Mouse (Mus musculus) gastrocnemius, adult 8-10 months (tissue): ENCODE data around the gene Kcna2. TPM values are rescaled to one million over a fixed set of nuclear protein-coding genes. Genes with fewer than 3 reads are reported as not detected.

Experiments
- DNase-seq, 2 experiments: peaks; one replicate each; pipeline ENCODE4 v3.0.0; 2022; ENCODE audit warnings: low spot score in 2 of 2
- total RNA-seq, 4 experiments: library from RNA; stranded (reverse); gene quantifications; 2 replicates each; pipeline ENCODE4 v1.2.4; 2022

The Kcna2 gene
- total RNA-seq: 1 to 10 TPM in 2 of 4 experiments, under 1 TPM in 2; 0.82 to 1.5 (median 1.1) TPM

GRCm38 (mm10) chr3:107100811-107101455 lies at the start of gene Kcna2:
Kcna2 (plus strand) TSS chr3:107101146.
- DNase-seq: no peak

GRCm38 (mm10) chr3:107061468-107061867 lies 39.5 kb upstream of the Kcna2 start:
- no peak for DNase-seq

GRCm38 (mm10) chr3:107062771-107063170 lies 38.2 kb upstream of the Kcna2 start:
- no peak for DNase-seq

GRCm38 (mm10) chr3:107065510-107066095 lies 35.3 kb upstream of the Kcna2 start:
- DNase-seq: no peak

GRCm38 (mm10) chr3:107066165-107066850 lies 34.6 kb upstream of the Kcna2 start:
- DNase-seq: no peak

- DNase-seq: no peak
Measured at GRCm38 (mm10) chr3:107067245-107067644, 33.7 kb upstream of the Kcna2 start.

GRCm38 (mm10) chr3:107073863-107074262 lies 27.1 kb upstream of the Kcna2 start:
- no peak for DNase-seq

GRCm38 (mm10) chr3:107075705-107076104 lies 25.2 kb upstream of the Kcna2 start:
- DNase-seq: no peak

GRCm38 (mm10) chr3:107076658-107077057 lies 24.3 kb upstream of the Kcna2 start:
- no peak for DNase-seq

- no peak for DNase-seq
Measured at GRCm38 (mm10) chr3:107077101-107077500, 23.8 kb upstream of the Kcna2 start.

GRCm38 (mm10) chr3:107080803-107081202 lies 20.1 kb upstream of the Kcna2 start:
- DNase-seq: no peak

GRCm38 (mm10) chr3:107081227-107081626 lies 19.7 kb upstream of the Kcna2 start:
- no peak for DNase-seq

GRCm38 (mm10) chr3:107084586-107084985 lies 16.4 kb upstream of the Kcna2 start:
- DNase-seq: no peak

GRCm38 (mm10) chr3:107087410-107087809 lies 13.5 kb upstream of the Kcna2 start:
- DNase-seq: no peak

GRCm38 (mm10) chr3:107088820-107089219 lies 12.1 kb upstream of the Kcna2 start:
- no peak for DNase-seq

GRCm38 (mm10) chr3:107089475-107089874 lies 11.5 kb upstream of the Kcna2 start:
- DNase-seq: no peak

- DNase-seq: no peak
Measured at GRCm38 (mm10) chr3:107090001-107090400, 10.9 kb upstream of the Kcna2 start.

- no peak for DNase-seq
Measured at GRCm38 (mm10) chr3:107090403-107091150, 10.4 kb upstream of the Kcna2 start.

- no peak for DNase-seq
Measured at GRCm38 (mm10) chr3:107094028-107094427, 6.9 kb upstream of the Kcna2 start.

- DNase-seq: no peak
Measured at GRCm38 (mm10) chr3:107096269-107096731, 4.6 kb upstream of the Kcna2 start.

GRCm38 (mm10) chr3:107099866-107100265 lies 1.1 kb upstream of the Kcna2 start:
- DNase-seq: no peak

- no peak for DNase-seq
Measured at GRCm38 (mm10) chr3:107101456-107101786, 475 bp downstream of the Kcna2 start.
